Mouse (Mus musculus) macrophage (primary cell): ENCODE results near the gene Dpp4. TPM values are rescaled to one million over a fixed set of nuclear protein-coding genes. Genes with fewer than 3 reads are reported as not detected.

Experiments used
- H3K27ac ChIP-seq: fragments of 350-480 bp; formaldehyde crosslinking; 2 replicates; pipeline ENCODE4 v1.9.0; 2021
- H3K36me3 ChIP-seq: fragments of 350-480 bp; formaldehyde crosslinking; 2 replicates; pipeline ENCODE4 v1.9.0; 2021; ENCODE audit errors: inconsistent target
- H3K4me3 ChIP-seq: fragments of 350-480 bp; formaldehyde crosslinking; 2 replicates; pipeline ENCODE4 v1.9.0; 2021; ENCODE audit errors: inconsistent target
- H3K79me2 ChIP-seq: fragments of 350-480 bp; formaldehyde crosslinking; 2 replicates; pipeline ENCODE4 v1.9.0; 2021; ENCODE audit errors: inconsistent target
- WGBS: methylation state at CpG from one replicate; pipeline ENCODE4 v1.1.7; 2026; ENCODE audit warnings: inconsistent platforms; ENCODE audit not compliant: missing documents; 5-methylcytosine and 5-hydroxymethylcytosine counted together
- polyA plus RNA-seq: library from polyadenylated mRNA; stranded (reverse); fragments of 250-400 nt; gene quantifications from 3 replicates; pipeline ENCODE4 v1.2.4, GENCODE M21; 2018; ENCODE audit warnings: inconsistent platforms

Dpp4 gene
- polyA plus RNA-seq, 1 experiment from 2014 or later: 1.1 TPM

- WGBS: 87% methylated on average over 3 of the region's 4 CpGs
Measured at GRCm38 (mm10) chr2:62423343-62423776, 11.3 kb upstream of the Dpp4 start.

DNA sequence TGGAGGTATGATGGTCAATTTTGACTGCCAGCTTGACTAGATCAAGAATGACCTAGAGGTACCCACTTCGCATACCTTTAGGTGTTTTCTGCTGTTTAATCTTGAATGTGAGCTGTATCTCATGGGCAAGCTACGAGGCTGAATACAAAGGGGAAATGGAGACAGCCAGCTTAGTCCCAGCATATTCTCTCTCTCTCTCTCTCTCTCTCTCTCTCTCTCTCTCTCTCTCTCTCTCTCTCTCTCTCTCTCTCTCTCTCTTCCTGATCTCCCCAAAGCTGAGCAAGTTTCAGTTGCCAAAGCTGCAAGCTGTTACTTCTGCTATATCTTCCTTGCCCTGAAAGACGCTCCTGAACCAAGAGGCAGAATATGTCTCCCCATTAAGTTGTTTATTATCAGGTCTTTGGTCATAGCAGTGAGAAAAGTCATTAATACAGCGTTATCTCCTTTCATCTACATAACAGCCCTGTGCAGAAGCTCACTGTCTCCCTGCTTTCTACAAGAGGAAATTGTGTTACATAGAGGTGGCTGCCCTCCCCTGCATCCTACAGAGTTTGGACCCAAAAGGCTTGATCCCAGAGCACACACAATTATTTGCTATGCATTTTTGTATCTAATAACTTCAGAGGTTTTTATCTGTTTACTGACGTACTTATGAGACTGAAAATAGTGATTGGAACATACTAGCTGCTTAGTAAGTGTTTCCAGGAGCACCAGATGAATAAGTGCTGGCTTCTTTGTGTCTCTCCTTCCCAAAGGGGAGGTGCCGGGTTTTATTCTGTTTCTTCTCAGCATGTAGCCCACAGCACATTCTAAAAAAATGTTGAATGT lies 10.7 kb upstream of the Dpp4 start:
- WGBS: 79% methylated on average over 6 of the region's 6 CpGs
- no peaks in the 10 kb centered on the region for H3K79me2 ChIP-seq
- no peak overlapping the region for H3K27ac ChIP-seq
- no peak overlapping the region for H3K4me3 ChIP-seq
- no peaks in the 10 kb centered on the region for H3K36me3 ChIP-seq

More at GRCm38 (mm10) chr2:62423343-62423776, 11.3 kb upstream of the Dpp4 start:
- no peak overlapping the region for H3K27ac ChIP-seq
- H3K36me3 ChIP-seq: no peaks in the 10 kb centered on the region
- no peak overlapping the region for H3K4me3 ChIP-seq
- no peaks in the 10 kb centered on the region for H3K79me2 ChIP-seq

DNA sequence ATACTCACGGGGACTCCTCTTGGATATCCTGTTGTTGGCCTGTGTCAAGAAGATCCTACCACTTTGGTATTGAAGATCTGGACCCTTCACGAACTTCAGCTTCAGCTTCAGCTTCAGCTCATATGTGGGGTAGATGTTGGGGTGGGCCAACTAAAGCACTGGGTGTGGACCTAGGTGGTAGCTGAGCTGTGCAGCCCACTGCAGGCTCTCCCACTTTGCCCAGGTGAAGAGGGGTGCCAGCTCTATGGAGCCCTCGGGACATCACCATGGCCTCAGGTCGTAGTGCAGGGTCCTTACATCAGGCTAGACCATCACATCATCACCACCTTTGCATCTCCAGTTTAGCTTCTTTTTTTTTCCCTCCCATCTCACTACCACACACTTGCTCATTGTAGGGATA lies 9.2 kb upstream of the Dpp4 start:
- Histone ChIP-seq H3K79me2 (no peaks in the 10 kb centered on the region), H3K27ac (no peak overlapping the region), H3K4me3 (no peak overlapping the region), H3K36me3 (no peaks in the 10 kb centered on the region)
- WGBS: 94% methylated on average over 4 of the region's 4 CpGs

- WGBS: 96% methylated on average over 3 of the region's 3 CpGs
- Histone ChIP-seq H3K79me2 (no peaks in the 10 kb centered on the region), H3K4me3 (no peak overlapping the region), H3K36me3 (no peaks in the 10 kb centered on the region), H3K27ac (no peak overlapping the region)
Measured at GRCm38 (mm10) chr2:62420045-62420444, 8.0 kb upstream of the Dpp4 start.

DNA sequence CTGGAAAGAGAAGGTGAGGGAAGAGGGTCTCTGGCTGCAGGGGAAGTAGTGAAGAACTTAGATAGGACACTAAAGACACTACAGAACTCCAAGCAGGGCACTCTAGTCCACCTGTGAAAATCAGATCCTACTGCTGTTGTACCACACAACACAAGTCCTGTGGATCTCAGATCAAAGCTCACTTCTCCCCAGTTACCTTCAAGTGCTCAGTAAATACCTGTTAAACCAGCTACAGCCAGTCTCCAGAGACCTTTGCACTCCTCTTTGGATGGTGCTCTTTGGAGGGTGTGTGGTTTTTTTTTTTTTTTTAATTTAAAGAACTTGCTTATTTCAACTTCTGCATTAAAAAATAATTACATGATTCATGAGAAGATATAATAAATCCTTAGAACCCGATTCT lies 5.2 kb upstream of the Dpp4 start:
- no peaks in the 10 kb centered on the region for H3K36me3 ChIP-seq
- no peak overlapping the region for H3K4me3 ChIP-seq
- H3K79me2 ChIP-seq: no peaks in the 10 kb centered on the region
- no peak overlapping the region for H3K27ac ChIP-seq
- 71% methylated on average over 1 of the region's 1 CpGs for WGBS

GRCm38 (mm10) chr2:62411211-62412080 lies 585 bp downstream of the Dpp4 start:
- no peak overlapping the region for H3K27ac ChIP-seq
- H3K79me2 ChIP-seq: no peaks in the 10 kb centered on the region
- H3K36me3 ChIP-seq: no peaks in the 10 kb centered on the region
- peak overlapping the region; percentile 3; the same call in 1 of the 2 replicates for H3K4me3 ChIP-seq
- 6% methylated on average over 47 of the region's 47 CpGs for WGBS

DNA sequence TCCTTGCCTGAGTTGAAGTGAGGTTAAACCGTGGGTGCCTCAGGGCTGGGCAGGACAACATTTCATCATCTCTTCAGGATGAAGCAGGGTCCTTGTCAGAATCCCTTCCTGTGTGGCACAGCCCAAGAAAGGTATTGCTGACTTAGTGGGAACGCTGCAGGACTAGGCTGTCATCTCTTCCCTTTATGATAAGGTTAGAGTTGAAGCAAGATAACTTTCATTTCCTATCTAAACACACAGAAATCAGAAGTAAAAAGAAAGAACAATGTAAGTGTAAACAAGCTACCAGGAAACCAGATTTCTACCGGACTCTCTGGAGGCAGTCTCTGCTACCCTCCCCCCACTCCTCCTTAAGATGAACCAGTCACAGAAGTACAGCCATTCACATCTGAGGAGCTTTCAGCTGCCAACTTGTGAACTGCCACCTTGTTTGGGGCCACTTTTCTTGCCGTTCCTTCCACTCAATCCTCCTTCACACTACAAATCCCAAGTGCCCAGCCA lies 3.3 kb downstream of the Dpp4 start:
- H3K36me3 ChIP-seq: no peaks in the 10 kb centered on the region
- no peaks in the 10 kb centered on the region for H3K79me2 ChIP-seq
- 8% methylated on average over 4 of the region's 4 CpGs for WGBS
- no peak overlapping the region for H3K4me3 ChIP-seq
- no peak overlapping the region for H3K27ac ChIP-seq

- Histone ChIP-seq H3K27ac (no peak overlapping the region), H3K36me3 (no peaks in the 10 kb centered on the region), H3K79me2 (no peaks in the 10 kb centered on the region), H3K4me3 (no peak overlapping the region)
- WGBS: 60% methylated on average over 5 of the region's 5 CpGs
Measured at GRCm38 (mm10) chr2:62408216-62408615, 3.8 kb downstream of the Dpp4 start.

- H3K36me3 ChIP-seq: no peaks in the 10 kb centered on the region
- 92% methylated on average over 5 of the region's 5 CpGs for WGBS
- no peaks in the 10 kb centered on the region for H3K79me2 ChIP-seq
- no peak overlapping the region for H3K27ac ChIP-seq
- no peak overlapping the region for H3K4me3 ChIP-seq
Measured at GRCm38 (mm10) chr2:62403556-62404135, 8.4 kb downstream of the Dpp4 start.

DNA sequence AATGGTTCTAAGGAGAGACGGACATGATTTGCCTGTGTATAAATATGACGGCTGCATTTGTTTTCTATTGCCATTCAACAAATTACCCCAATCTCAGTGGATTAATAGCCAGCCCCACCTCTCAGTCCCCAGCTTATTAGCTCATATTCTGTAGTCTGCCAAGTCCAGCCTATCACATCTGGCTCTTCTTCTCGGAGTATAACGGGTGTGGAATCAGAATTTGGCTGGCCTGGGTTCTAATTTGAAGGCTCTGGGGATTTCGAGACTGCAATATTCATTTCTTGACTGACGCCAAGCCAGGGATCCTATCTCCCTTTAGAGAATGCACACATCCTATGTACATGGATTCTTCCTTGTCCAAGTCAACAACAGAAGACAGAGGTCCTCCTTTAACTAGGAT lies 11.0 kb downstream of the Dpp4 start:
- WGBS: 100% methylated on average over 6 of the region's 6 CpGs
- H3K36me3 ChIP-seq: no peaks in the 10 kb centered on the region
- no peak overlapping the region for H3K27ac ChIP-seq
- no peak overlapping the region for H3K4me3 ChIP-seq
- no peaks in the 10 kb centered on the region for H3K79me2 ChIP-seq

GRCm38 (mm10) chr2:62399832-62400231 lies 12.2 kb downstream of the Dpp4 start:
- Histone ChIP-seq H3K27ac (no peak overlapping the region), H3K36me3 (no peaks in the 10 kb centered on the region), H3K79me2 (no peaks in the 10 kb centered on the region), H3K4me3 (no peak overlapping the region)
- 87% methylated on average over 2 of the region's 2 CpGs for WGBS

GRCm38 (mm10) chr2:62399361-62399760 lies 12.7 kb downstream of the Dpp4 start:
- no peaks in the 10 kb centered on the region for H3K79me2 ChIP-seq
- WGBS: 88% methylated on average over 8 of the region's 8 CpGs
- no peak overlapping the region for H3K27ac ChIP-seq
- no peak overlapping the region for H3K4me3 ChIP-seq
- H3K36me3 ChIP-seq: no peaks in the 10 kb centered on the region

- Histone ChIP-seq H3K27ac (no peak overlapping the region), H3K36me3 (no peaks in the 10 kb centered on the region), H3K79me2 (no peaks in the 10 kb centered on the region), H3K4me3 (no peak overlapping the region)
- WGBS: 48% methylated on average over 2 of the region's 2 CpGs
Measured at GRCm38 (mm10) chr2:62398115-62398875, 13.7 kb downstream of the Dpp4 start.

DNA sequence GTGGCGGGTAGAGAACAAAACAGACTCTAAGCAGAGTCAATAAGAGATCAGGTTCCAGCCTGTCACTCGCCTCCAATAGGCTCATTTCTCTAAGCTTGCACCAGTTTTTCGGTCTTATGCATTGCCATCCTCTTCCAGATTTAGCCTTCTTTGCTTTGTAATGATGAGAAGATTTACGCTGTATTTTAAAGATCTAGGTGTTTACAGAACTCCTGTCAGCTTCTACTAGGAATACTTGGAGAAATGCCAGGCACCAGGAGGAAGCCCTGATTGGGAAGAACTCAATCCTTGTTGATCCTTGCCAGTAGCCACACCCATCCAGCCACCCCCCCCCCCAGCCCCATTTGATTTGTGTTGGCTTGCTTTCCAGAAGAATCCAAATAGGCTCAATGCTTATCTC lies 14.4 kb downstream of the Dpp4 start:
- H3K4me3 ChIP-seq: no peak overlapping the region
- 90% methylated on average over 4 of the region's 4 CpGs for WGBS
- no peaks in the 10 kb centered on the region for H3K79me2 ChIP-seq
- no peak overlapping the region for H3K27ac ChIP-seq
- H3K36me3 ChIP-seq: no peaks in the 10 kb centered on the region
